Mouse (Mus musculus): ENCODE measurements around the gene Nkx2-3.
A peak's percentile ranks its signal among the peaks of the same experiment; 100 is the strongest.

The Nkx2-3 gene

DNA sequence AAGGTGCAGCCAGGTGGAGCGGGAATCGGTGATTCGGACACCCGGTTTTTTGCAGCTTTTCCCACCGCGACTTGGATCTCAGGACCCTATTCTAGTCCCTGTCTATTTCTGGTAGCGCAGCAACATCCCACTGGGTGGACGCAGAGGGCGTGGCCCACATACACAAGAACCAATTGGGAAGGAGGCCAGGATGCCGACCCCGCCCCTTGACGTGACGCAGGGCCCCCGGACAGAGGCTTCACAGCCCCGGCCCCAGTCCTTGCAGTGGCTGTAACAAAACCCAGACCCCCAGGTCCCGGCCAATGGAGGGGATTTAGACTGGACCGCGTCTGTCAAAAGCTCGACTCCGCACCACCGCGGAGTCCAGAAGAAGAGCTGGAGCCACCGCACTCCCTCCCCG, at the start of gene Nkx2-3:
Nkx2-3 (plus strand) TSS at position 275 of the 400 bp plus-strand sequence.
- DNase-seq: peak; percentile 64 to 72

- DNase-seq: peak; percentile 34 to 54
These were observed 49.0 kb upstream of the Nkx2-3 start for GRCm38 (mm10) chr19:43563166-43563565.

- no peak for DNase-seq
These were observed 43.8 kb upstream of the Nkx2-3 start for GRCm38 (mm10) chr19:43568298-43568697.

DNA sequence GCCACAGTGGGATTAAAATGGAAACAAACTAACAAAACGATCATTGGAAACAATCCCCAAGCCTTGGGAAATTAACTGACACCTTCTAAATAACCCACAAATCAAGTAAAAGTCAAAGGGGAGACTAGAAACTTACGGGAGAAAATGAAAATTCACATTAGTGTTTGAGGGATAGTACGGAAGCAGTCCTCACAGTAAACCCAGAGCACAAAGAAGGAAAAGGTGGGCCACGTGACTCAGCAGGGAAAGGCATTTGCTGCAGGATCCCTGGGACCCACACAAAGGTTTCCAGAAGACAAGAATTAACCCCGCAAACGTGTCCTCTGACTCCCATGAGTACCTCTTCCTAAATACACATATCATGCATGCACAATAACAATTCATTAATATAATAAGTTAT, 43.0 kb upstream of the Nkx2-3 start:
- DNase-seq: no peak

- DNase-seq: peak; percentile 80 to 83
These were observed 41.0 kb upstream of the Nkx2-3 start for GRCm38 (mm10) chr19:43570831-43571790.

DNA sequence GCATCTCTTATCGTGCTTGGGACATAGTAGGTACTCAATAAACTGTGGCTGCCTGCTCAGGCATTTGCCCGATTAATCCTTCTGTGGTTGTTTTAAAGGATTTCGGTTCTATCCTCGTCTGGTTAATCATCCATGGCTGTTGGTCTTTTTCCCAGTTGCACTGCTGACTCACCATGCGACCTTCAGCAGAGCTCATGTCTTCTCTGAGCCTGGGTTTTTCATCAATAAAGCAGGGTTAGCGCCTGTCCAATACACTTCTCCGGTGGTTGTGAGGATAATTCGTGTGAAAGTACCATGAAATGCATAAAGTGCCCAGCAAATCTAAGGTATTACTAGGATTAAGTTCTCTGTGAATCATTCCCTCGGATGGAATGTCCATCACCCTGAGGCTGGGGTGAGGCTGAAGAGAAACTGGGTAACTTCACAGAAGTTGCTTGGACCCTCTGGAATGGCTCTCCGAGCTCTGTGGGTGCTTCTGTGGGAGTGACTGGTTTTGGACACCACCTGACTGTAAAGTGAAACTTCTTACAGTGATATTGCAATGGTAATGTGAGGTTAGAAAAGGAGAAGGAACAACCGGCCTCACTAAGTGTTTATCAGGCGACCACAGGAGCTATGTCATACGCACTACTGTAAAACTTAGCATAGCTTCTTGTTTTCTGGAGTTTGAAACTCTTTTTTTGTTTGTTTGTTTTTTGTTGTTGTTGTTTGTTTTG, 32.9 kb upstream of the Nkx2-3 start:
- DNase-seq: peak in 1 of 2 experiments; percentile 13

- no peak for DNase-seq
These were observed 30.9 kb upstream of the Nkx2-3 start for GRCm38 (mm10) chr19:43581185-43581584.

DNA sequence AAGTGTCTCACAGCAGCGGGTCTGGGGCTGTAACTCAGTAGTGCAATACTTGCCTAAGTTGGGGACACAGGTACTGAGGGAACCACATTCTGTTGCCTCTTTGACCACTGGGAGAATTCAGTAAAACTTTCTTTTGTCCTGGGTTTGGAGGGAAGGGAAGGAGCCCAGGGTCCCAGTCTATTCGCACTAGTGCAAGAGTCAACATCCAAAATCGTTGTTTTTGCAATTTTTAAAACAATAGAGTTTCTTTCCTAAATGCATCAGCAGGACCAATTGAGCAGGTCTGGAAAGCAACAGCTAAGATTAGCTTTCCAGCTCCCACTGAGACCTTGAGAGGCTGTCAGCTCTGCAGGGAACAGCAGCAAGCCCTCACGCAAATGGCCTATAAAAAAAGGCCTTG, 28.9 kb upstream of the Nkx2-3 start:
- no peak for DNase-seq

DNA sequence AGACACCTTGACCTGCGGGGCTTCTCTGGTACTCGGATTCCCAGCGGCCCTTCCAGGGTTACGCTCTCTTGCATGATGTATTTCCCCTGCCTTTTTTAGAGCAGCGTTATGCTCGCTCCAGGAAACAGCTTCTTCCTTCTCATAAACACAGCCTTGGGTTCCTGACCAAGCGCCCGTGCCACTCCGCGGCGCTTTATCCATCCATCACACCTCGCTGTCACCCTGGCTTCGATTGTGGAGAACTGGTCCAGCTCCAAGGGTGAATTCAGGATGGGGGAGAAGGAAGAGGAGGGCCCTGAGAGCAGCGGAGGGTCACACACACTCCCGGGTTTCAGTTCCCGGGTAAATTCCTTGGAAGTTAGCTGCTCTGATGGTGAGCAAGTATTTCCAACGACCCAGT, 28.5 kb upstream of the Nkx2-3 start:
- DNase-seq: peak in 1 of 2 experiments; percentile 22

- peak; percentile 69 to 75 for DNase-seq
These were observed 27.3 kb upstream of the Nkx2-3 start for GRCm38 (mm10) chr19:43584788-43585187.

DNA sequence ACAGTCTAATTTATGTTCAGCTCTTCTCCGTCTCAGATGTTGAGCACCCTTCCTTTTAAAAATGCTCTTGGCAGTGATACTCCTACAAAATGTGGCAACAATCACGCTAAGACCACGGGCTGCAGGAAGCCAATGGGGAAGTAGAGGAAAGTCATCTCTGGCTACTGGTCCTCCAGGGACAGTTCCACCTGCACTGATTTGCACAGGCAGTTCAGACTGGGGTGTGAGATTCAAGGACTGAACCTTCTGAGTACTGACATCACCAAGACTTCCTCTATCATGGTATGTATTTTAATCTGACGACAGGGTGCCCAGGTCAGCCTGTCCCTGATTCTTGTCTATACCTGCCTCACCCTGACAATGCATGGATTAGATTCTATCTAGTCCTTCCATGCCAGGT, 20.1 kb upstream of the Nkx2-3 start:
- DNase-seq: no peak

DNA sequence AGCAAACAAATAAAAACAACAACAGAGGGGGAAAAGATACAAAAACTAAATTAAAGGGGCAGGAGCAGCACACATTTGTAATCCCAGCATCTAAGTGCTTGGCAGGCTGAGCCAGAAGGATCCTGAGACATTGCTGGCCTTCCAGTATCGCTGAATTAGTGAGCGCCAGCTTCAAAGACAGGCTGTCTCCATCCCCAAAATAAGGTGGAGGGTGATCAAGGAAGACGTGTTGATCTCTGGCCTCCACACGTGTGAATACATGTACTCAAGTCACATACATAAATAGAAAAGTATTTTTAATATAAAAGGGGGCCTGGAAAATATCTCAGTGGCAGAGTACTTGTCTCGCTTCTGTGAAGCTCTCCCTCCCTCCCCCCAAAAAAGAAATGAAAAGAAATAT, 15.1 kb upstream of the Nkx2-3 start:
- DNase-seq: no peak

- DNase-seq: peak in 1 of 2 experiments; percentile 9
These were observed 13.1 kb upstream of the Nkx2-3 start for GRCm38 (mm10) chr19:43598741-43599660.

DNA sequence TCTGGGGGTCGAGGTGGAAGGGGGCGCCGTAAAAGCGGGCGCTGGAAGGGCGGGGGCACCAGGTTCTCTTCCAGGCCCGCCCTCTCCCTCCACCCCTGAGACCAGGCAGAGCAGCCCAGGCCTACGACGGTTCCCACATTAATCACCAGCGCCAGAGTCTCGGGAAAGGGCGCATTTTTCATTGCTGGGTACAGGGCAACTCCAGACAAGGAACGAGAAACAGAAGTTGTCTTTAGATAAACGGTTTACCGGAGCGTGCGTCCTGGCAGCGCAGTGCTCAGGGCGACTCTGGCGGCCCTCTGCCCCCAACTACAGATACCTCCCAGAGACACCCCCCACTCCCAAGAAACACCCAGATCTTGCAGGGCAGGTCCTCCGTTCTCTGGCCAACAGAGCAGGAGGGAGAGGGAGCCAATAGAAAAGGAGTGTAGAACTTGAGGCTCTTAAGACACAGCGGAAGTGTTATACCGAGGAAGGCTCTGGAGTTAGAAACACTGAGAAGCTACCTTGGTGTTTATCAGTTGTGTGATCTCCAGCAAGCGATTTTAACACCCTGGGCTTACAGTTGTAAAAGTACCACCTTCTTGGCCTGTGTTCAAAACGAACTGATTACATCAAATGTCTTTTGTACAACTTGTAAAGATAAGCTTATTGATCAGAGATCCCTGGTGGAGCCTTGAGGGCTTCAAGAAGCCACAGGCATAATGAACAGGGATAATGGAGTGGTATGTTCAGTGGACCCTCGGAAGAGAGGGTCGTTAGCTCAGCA, 12.2 kb upstream of the Nkx2-3 start:
- DNase-seq: peak in 1 of 2 experiments; percentile 15

- DNase-seq: peak in 1 of 2 experiments; percentile 45
These were observed 11.4 kb upstream of the Nkx2-3 start for GRCm38 (mm10) chr19:43600545-43601331.

DNA sequence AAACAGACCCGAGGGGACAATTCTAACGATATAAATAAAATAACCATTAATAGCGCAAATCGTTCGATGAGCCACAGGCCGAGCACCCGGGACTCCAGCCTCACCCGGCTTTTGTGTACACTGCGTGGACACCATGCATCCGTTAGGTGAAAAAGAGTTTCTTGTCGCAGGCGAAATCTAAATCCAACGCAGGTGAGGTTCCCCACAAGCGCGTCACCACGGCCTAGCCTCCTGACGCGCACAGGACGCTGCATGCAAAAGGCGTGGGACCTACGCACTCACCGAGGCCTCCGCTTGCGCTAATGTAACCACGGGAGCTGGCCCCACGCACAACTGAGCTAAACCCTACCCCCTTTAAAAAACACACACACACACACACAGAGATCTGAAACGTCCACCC, 10.7 kb upstream of the Nkx2-3 start:
- peak in 1 of 2 experiments; percentile 17 for DNase-seq

DNA sequence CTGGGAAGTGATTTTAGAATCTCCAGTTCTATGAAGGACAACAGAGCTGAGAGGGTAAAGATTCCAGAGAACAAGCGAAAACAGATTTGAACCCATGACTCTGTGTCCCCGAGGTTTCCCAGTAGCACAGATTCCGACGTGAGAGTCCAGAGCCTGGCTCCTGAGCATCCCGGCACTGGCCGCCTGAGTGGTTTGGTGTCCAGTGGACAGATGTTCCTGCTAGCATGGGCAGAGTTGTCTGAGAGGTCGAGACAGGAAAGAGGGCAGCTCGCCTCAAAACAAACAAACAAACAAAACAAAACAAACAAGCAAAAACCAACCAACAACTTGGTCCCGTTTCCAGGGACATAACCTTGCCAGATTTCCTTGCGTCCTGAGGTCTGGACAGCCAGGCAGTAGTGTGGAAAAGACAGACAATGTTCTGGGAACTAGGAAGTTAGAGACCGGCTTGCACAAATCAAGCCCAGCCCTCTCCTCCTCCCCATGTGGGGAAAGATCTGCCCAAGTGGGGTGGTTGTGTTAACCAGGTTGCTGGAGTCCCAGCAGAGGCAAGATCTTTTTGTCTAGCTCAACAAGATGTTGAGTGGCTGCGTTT, 10.0 kb upstream of the Nkx2-3 start:
- peak in 1 of 2 experiments; percentile 7 for DNase-seq

DNA sequence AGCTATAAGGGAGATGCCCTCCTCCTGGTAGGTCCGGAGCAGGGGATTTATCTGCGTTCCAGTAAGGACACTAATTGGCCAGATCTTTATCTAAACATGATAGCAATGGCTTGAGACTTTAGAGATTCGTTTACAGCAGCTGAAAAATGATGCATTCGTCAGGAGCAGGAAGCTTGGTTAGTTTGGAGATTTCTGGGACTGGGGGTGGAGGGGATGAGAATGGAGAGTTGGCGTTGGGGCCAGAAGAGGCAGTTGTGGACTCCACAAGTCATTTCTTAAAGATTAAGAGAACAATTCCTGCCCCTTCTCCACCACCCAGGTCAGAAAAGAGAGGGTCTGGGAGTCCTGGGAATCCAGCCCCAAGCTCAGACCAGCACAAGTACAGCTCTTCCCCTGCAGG, 8.6 kb upstream of the Nkx2-3 start:
- no peak for DNase-seq

- DNase-seq: no peak
These were observed 7.5 kb upstream of the Nkx2-3 start for GRCm38 (mm10) chr19:43604492-43605120.

All from kidney, postnatal 4 days (tissue).